Mouse (Mus musculus) neutrophil, adult 59 days (primary cell): ENCODE data around the gene Ist1. TPM values are rescaled to one million over a fixed set of nuclear protein-coding genes. Genes with fewer than 3 reads are reported as not detected.

Experiments
- total RNA-seq, 2 experiments: library from RNA; stranded (reverse); gene quantifications; 1 replicate in 1 of 2; 2 replicates in 1 of 2; pipeline ENCODE4 v1.2.4; 2023

The Ist1 gene
- total RNA-seq, result 10 to 100 TPM; 86.0 to 95.9 TPM

GRCm38 (mm10) chr8:109693146-109693900 is at the start of gene Ist1:
TSS of gene Ist1 (minus strand) at chr8:109693260.

GRCm38 (mm10) chr8:109737237-109738048 is 44.4 kb upstream of the Ist1 start, which contains the start of gene Atxn1l:
TSS of gene Atxn1l (minus strand) at chr8:109737739.

GRCm38 (mm10) chr8:109705320-109706075 is 12.4 kb upstream of the Ist1 start, which contains the start of gene Zfp821:
TSS of gene Zfp821 (plus strand) at chr8:109705546.

Other genes starting within 250 kb of the Ist1 start
- not detected for gene Pmfbp1, start 199.2 kb downstream of the Ist1 start, total RNA-seq
- gene Dhx38, start 127.4 kb downstream of the Ist1 start, total RNA-seq, result 10 to 100 TPM; 74.1 to 74.3 TPM
- gene Txnl4b, start 127.4 kb downstream of the Ist1 start, total RNA-seq, result 10 to 100 TPM; 10.1 to 11.4 TPM
- gene Hp, start 114.1 kb downstream of the Ist1 start, total RNA-seq, result 1,000 to 10,000 TPM in 1 of 2 experiments, 100 to 1,000 TPM in 1; 984 to 1,006 TPM
- 1 to 10 TPM; 6.2 to 9.5 TPM for gene Dhodh, start 84.6 kb downstream of the Ist1 start, total RNA-seq
- gene Pkd1l3, start 78.7 kb downstream of the Ist1 start, total RNA-seq, result under 1 TPM in 1 of 2 experiments, not detected in 1; 0.04 TPM
- 10 to 100 TPM; 14.7 to 15.7 TPM for gene Zfp821, start 12.3 kb upstream of the Ist1 start, total RNA-seq
- 10 to 100 TPM; 24.6 to 32.2 TPM for gene Atxn1l, start 44.5 kb upstream of the Ist1 start, total RNA-seq
- gene Ap1g1, start 85.3 kb upstream of the Ist1 start, total RNA-seq, result 10 to 100 TPM; 70.8 to 74.6 TPM
- gene Phlpp2, start 175.3 kb upstream of the Ist1 start, total RNA-seq, result 1 to 10 TPM; 6.6 to 6.9 TPM